Mouse (Mus musculus): ENCODE results near the gene Crtc3.

Gene Crtc3

DNA sequence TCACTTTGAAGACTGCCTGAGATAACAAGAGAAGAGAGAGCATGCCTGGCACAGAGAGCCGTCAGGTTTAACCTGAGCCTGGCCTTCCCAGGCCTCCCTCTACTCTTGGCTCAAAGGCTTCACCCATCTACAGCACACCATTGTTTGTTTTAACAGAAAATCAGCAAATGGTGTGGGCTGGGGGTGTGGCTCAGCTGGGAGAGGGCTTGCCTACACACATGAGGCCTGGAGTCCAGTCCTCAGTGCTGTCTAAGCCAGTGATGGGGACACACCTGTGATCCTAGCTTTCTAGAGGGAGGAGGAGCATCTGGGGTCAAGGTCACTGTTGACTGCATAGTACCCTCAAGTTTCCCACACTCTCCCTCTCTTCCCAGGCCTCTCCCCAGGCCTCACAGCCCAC, 6.0 kb downstream of the Crtc3 start:
- DNase-seq (ENCODE audit: low spot score): peak; percentile 51

- no peak for DNase-seq (ENCODE audit: low spot score)
Observed at GRCm38 (mm10) chr7:80680218-80680847, 8.3 kb downstream of the Crtc3 start.

DNA sequence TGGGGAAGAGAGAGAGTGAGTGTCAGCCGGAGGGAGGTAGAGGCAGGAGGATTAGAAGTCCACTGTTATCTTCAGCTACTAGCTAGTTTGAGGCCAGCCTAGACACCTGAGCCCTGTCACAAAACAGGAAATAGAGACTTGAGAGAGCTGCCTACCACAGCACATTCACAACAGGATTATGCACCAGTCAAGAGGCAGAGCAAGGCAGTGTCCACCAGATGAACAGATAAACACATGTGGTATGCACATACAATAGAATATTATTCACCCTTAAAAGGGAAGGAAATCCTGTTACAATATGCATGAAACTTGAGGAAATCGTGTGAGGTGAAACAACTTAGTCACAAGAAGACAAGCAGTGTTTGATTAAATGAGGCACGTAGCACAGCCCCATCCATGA, 16.4 kb downstream of the Crtc3 start:
- DNase-seq (ENCODE audit: low spot score): no peak

GRCm38 (mm10) chr7:80670889-80671288, 17.8 kb downstream of the Crtc3 start:
- no peak for DNase-seq (ENCODE audit: low spot score)

- no peak for DNase-seq (ENCODE audit: low spot score)
Observed at GRCm38 (mm10) chr7:80667190-80667589, 21.5 kb downstream of the Crtc3 start.

DNA sequence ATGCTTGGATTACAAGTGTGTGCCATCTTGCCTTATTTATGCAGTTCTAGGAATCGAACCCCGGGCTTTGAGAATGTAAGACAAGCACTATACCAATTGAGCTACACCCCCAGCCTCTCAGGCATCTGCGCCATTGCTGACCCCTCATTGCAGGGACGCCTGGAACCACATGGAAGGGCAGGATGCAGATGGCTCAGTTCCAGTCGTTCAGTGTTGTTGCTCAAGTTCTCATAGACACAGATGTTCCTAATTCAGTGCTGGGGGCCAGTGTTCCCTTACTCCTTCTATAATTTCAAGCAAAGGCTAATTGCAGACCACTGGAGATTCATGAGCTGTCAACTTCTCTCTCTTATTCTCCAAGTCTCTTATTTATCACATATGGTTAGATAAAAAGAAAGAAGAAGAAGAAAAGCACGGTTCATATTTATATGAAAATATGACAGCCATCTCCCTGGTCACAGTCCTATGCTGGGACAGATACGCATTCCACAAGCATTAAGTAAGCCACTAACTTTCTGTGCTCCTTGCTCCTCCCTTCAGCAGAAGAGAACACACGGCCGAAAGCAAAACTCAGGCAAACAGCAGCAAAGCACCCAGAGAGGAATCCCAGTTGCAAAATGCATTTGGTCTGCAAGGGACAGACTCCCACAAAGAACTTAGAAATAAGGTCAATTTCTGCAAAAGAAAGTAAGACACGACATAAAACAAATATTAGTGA, 22.3 kb downstream of the Crtc3 start:
- no peak for DNase-seq (ENCODE audit: low spot score)

DNA sequence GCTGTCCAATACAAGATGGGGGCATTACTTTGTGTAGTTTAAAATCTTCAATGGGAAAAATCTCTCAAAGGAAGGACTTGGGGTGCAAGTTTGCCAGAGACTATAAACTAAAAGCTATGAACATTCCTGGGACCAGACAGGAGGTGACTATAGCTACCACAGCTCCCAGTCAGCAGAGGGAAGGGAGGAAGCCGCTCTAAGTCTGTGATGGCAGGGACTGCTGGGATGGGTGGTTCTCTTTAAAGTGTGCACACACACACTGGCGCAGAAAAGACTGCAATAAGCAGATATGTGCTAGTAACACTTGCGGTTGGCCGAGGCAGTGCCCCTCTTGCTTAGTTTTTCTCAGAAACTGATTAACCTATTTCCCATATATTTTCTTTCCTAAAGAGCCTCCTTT, 27.6 kb downstream of the Crtc3 start:
- DNase-seq (ENCODE audit: low spot score): no peak

GRCm38 (mm10) chr7:80660619-80661018, 28.1 kb downstream of the Crtc3 start:
- DNase-seq (ENCODE audit: low spot score): peak; percentile 68

GRCm38 (mm10) chr7:80657896-80658295, 30.8 kb downstream of the Crtc3 start:
- peak; percentile 45 for DNase-seq (ENCODE audit: low spot score)

DNA sequence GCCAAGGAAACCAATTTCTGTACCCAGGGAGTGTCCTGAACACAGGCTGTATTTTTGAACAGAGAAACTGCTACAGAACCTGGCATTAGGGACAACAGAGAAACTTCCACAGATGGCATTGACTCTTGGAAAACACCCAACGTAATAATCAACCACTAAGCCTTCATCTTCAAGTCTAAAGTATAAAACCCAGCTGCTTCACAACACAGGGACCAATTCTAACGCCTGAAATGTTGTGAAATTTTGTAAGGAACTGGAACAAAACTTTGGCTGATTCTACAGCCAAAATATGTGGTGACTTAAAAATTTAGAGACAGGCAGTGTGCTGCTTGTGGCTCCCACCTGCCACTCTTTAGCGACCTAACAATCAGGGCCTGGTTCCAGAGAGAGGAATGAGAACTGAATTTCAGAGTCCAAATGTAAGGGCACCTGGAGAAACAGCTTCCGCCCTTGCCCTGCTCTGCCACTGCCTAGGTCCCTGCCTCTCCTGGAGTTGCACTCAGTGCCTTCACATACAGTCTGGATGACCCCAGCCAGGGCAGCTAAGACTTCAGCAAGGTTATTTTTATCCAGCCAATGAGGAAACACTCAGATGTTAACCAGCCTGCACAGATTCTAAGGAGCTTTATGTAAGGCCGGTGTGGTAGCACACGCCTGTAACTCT, 33.2 kb downstream of the Crtc3 start:
- no peak for DNase-seq (ENCODE audit: low spot score)

DNA sequence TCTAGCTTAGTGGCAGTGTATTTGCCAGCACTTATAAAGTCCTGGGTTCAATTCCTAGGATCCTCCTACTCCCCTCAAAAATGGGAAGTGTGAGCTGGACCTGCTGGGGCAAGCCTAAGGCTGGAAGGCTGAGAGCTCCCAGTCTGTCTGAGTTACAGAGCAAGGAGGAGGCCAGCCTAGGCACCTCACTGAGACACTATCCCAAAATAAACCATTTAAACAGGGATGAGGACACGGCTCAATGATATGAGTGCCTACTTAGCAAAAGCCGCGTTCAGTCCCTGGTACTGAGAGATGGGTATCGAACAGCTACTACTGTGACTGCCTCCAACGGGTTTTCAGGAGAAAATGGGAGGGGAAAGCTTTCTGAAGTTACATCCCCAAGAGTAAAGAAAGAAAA, 33.8 kb downstream of the Crtc3 start:
- DNase-seq (ENCODE audit: low spot score): no peak

GRCm38 (mm10) chr7:80654393-80654792, 34.3 kb downstream of the Crtc3 start:
- DNase-seq (ENCODE audit: low spot score): no peak

GRCm38 (mm10) chr7:80653971-80654370, 34.7 kb downstream of the Crtc3 start:
- no peak for DNase-seq (ENCODE audit: low spot score)

- DNase-seq (ENCODE audit: low spot score): peak; percentile 62
Observed at GRCm38 (mm10) chr7:80653077-80653476, 35.6 kb downstream of the Crtc3 start.

GRCm38 (mm10) chr7:80652289-80652688, 36.4 kb downstream of the Crtc3 start:
- DNase-seq (ENCODE audit: low spot score): no peak

- no peak for DNase-seq (ENCODE audit: low spot score)
Observed at GRCm38 (mm10) chr7:80647437-80647871, 41.2 kb downstream of the Crtc3 start.

DNA sequence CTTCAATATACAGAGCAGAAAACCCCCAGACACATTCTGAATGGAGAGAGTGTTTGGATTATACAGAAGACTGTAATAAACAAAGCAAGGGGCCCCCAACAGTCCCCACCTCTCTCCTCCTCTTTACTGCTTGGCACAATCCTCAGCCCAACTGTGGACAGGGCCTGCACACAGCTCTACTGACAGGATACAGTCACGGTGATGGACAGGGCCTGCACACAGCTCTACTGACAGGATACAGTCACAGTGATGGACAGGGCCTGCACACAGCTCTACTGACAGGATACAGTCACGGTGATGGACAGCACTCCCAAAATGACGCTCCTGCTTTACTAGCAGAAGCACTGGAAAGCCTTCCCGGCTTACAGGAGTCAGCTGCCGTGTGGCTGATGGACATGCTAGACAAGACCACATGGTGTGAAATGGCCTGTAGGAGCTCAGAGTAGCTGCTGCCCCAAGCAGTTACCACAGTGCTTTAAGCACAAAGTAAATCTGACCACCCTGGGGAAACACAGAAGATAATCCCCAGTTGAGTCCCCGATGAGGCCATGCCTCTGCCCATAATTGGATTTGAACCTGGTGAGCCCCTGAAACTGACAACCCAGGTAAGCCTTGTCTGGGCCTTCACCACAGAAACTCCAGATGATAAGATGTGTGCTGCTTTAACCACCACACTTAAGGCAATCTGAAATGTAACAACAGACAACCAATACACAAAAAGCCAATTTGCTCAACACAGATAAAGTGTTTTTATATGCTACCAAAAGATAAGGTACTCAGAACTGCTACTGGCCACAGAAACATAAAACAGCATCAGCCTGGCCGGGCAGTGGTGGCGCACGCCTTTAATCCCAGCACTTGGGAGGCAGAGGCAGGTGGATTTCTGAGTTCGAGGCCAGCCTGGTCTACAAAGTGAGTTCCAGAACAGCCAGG, 42.3 kb downstream of the Crtc3 start:
- DNase-seq (ENCODE audit: low spot score): no peak

GRCm38 (mm10) chr7:80642976-80643666, 45.6 kb downstream of the Crtc3 start:
- no peak for DNase-seq (ENCODE audit: low spot score)

GRCm38 (mm10) chr7:80642552-80642951, 46.1 kb downstream of the Crtc3 start:
- no peak for DNase-seq (ENCODE audit: low spot score)

GRCm38 (mm10) chr7:80641899-80642298, 46.8 kb downstream of the Crtc3 start:
- DNase-seq (ENCODE audit: low spot score): no peak

GRCm38 (mm10) chr7:80641497-80641896, 47.2 kb downstream of the Crtc3 start:
- no peak for DNase-seq (ENCODE audit: low spot score)

DNA sequence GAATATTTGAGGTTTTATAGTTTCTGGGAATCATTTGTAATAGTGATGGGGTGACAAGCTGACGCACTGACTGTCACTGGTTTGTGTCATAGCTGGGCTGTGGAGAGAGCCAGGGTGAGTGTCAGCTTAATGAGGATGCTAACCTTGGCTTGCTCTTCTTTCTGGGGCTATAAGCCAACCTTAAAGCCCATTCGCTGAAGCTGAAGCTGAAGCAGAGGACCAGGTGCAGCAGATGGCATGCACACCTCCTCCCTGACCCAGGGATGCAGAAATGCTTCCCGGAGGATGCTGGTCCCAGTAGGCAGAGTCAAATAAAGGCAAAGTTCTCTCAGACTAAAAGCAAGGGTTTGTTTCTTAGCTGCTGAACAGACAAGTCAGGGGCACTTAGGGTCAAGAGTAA, 48.7 kb downstream of the Crtc3 start:
- DNase-seq (ENCODE audit: low spot score): no peak

Measured in testis, postnatal 14 days (tissue).